Mouse (Mus musculus): ENCODE data around the gene Cwc15.

The Cwc15 gene

DNA sequence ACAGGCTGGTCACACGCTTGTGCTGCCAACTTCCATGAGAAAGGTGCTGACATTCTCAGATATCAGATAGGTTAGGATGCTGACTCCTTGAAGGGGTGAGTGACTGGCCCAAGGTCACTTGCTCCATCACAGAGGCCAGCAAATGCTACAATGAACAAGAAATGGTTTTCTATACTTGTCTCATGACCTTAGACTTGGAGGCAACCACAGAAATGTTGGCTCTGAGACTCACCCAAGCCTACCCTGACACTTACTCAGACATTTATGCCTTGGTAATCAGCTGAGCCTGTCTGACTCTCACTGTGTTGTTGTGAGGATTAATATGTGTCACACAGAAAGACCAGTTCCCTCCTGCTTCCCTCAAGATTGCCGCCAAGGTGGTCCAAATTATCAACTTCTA is 33.2 kb downstream of the Cwc15 start:
- CTCF ChIA-PET, result interaction anchor here in 2 of 4 experiments (0.6 to 1.0 kb wide), 2 partner anchors 10 to 107 kb away, joined by 3 read pairs; no protein-coding TSS in a partner anchor
- POLR2A ChIA-PET, result interaction anchor here in 2 of 4 experiments (1.0 to 1.5 kb wide), 3 partner anchors 10 to 25 kb away, joined by 3 to 4 read pairs (median 3); no protein-coding TSS in a partner anchor

GRCm38 (mm10) chr9:14534833-14535456 is 34.5 kb downstream of the Cwc15 start:
- ChIA-PET POLR2A (interaction anchor here in 1 of 4 experiments (1.7 kb wide), 1 partner anchor 163 kb away, joined by 4 read pairs; no protein-coding TSS in a partner anchor), CTCF (interaction anchor here in 3 of 4 experiments (0.9 to 1.5 kb wide), 4 partner anchors 11 to 164 kb away, joined by 3 read pairs; no protein-coding TSS in a partner anchor)

- POLR2A ChIA-PET, result interaction anchor here in 1 of 4 experiments (1.4 kb wide), 1 partner anchor 16 kb away, joined by 4 read pairs; no protein-coding TSS in a partner anchor
- CTCF ChIA-PET, result interaction anchor here in 2 of 4 experiments (1.1 kb wide), 2 partner anchors 132 to 154 kb away, joined by 3 read pairs; no protein-coding TSS in a partner anchor
These were observed 43.8 kb downstream of the Cwc15 start for GRCm38 (mm10) chr9:14544034-14544757.

DNA sequence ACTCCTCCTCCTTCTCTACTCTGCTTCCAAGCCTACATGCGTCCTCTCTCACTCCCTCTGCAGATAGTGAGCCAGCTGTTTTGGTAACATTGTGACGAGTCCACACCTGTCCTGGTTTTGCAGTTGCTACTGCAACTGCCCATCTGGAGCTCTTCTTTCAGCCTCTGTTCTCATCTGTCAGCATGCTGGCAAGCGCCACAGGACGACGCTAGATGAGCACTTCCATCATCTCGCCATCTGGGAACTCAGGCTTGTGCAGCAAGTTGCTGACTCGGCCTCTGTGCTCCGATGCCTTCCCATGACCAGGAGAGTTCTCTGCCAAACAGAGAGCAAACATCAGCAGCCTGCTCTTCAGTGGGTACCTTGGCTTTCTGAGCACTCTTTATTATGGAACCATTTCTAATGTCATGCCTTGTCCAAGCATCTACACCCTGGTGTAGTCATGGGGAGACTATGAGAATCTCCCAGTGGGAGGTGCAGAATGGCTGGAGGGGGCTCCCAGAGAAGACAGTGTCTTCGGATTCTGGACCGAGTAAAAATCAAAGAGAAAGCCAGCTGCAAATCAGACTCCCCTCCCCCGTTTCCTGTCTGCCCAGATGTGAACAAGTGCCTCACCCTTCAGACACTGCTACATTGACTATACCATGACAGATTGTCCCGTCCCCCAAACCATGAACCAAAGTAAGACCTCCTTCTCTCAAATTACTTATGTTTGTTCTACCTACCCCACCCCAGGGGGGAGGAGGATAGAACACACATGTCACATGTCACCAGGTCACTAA is 47.4 kb downstream of the Cwc15 start:
- POLR2A ChIA-PET, result interaction anchor here in 1 of 4 experiments (0.8 to 1.6 kb wide), 3 partner anchors 11 to 272 kb away, joined by 3 read pairs; partner anchors contain the start of gene Sesn3
- CTCF ChIA-PET, result interaction anchor here in 1 of 4 experiments (0.6 to 1.0 kb wide), 2 partner anchors 24 to 47 kb away, joined by 3 read pairs; partner anchors contain the start of genes Cwc15 and Kdm4d

DNA sequence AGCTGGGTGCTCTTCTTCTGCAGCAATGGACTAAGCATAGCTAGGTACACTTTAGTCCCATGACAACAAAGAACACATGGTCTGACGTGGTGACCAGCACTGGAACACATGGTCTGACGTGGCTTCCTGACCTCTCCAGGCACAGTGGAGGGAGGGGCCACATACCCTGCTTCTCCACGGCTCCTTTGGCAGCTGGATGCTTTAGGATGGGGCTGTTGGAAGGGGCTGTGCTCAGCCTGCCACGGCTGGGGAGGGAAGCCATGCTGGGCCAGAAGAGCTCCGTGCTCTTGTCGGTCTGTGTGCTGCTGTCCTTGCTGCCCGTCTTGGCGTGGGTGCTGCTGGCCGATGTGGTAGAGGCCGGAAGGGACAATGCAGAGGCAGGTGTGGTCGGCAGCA is 47.9 kb downstream of the Cwc15 start:
- POLR2A ChIA-PET, result interaction anchor here in 1 of 4 experiments (0.8 to 1.6 kb wide), 2 partner anchors 11 to 50 kb away, joined by 3 read pairs; no protein-coding TSS in a partner anchor
- CTCF ChIA-PET, result interaction anchor here in 1 of 4 experiments (0.6 to 1.0 kb wide), 2 partner anchors 25 to 48 kb away, joined by 3 read pairs; partner anchors contain the start of genes Cwc15 and Kdm4d

GRCm38 (mm10) chr9:14558332-14558731 is 57.9 kb downstream of the Cwc15 start:
- CTCF ChIA-PET, result no interaction called here
- POLR2A ChIA-PET, result no interaction called here

DNA sequence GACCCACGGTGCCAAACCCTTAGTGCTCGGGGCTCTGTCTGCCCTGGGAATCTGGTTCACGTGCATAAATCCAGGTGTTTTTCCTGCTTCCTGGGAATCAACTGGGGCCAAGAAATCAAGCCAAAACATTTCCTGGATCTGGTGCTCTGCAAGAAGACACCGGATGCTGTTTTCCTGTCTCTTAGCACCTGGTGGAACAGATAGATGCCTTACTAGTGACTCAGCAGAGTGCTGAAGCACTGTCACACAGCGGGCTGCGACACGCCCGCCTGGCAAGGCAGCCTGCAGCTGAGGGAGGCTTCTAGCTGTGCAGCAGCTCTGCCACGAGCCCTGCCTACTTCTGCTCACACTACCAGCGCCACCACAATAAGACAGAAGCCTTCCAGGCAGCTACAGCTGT is 59.0 kb downstream of the Cwc15 start:
- CTCF ChIA-PET, result interaction anchor here in 1 of 4 experiments (1.0 kb wide), 1 partner anchor 139 kb away, joined by 4 read pairs; no protein-coding TSS in a partner anchor
- POLR2A ChIA-PET, result interaction anchor here in 3 of 4 experiments (0.6 to 1.3 kb wide), 4 partner anchors 12 to 97 kb away, joined by 3 to 6 read pairs (median 4); partner anchors contain the start of genes Cwc15 (in 1 of the 3) and Kdm4d (in 1 of the 3)

- ChIA-PET CTCF (interaction anchor here in 1 of 4 experiments (1.0 kb wide), 1 partner anchor 139 kb away, joined by 4 read pairs; no protein-coding TSS in a partner anchor), POLR2A (interaction anchor here in 3 of 4 experiments (0.6 to 1.3 kb wide), 3 partner anchors 15 to 96 kb away, joined by 3 to 6 read pairs (median 4); partner anchors contain the start of genes Cwc15 (in 1 of the 3) and Kdm4d (in 1 of the 3))
These were observed 59.6 kb downstream of the Cwc15 start for GRCm38 (mm10) chr9:14559996-14560395.
